Mouse (Mus musculus) forebrain, embryonic 12.5 days (tissue): ENCODE measurements at regions not wholly inside any gene's neighbourhood (a gene's known extent, or its start where the extent isn't known, plus 50 kb on each side); places are given as distances from the start of the nearest gene placed in this dataset.

Experiments used
- ATAC-seq: fragments of 200-750 bp; cut with Nextera tagmentation; 2 replicates; pipeline ENCODE4 v1.8.0; 2017; ENCODE audit warnings: moderate TSS enrichment; ENCODE audit not compliant: low FRiP score
- H3K27ac ChIP-seq: fragments of 300-500 bp; sonication (generic); 2 replicates; pipeline ENCODE4 v1.5.1; 2016; ENCODE audit warnings: mild to moderate bottlenecking
- H3K27me3 ChIP-seq: fragments of 300-500 bp; sonication (generic); 2 replicates; pipeline ENCODE4 v1.6.1; 2016; ENCODE audit warnings: mild to moderate bottlenecking
- H3K36me3 ChIP-seq: fragments of 300-500 bp; sonication (generic); replicated peaks from 2 replicates; pipeline ENCODE4 v1.6.1; 2016; ENCODE audit warnings: mild to moderate bottlenecking
- H3K4me1 ChIP-seq: fragments of 300-500 bp; sonication (generic); 2 replicates; pipeline ENCODE4 v1.6.1; 2016
- H3K4me2 ChIP-seq: fragments of 300-500 bp; sonication (generic); 2 replicates; pipeline ENCODE4 v1.6.1; 2016; ENCODE audit warnings: mild to moderate bottlenecking, moderate library complexity
- H3K4me3 ChIP-seq: fragments of 300-500 bp; sonication (generic); replicated peaks from 2 replicates; pipeline ENCODE4 v1.5.1; 2016; ENCODE audit warnings: mild to moderate bottlenecking
- H3K9ac ChIP-seq: fragments of 300-500 bp; sonication (generic); 2 replicates; pipeline ENCODE4 v1.6.1; 2016; ENCODE audit warnings: mild to moderate bottlenecking
- H3K9me3 ChIP-seq: fragments of 300-500 bp; sonication (generic); 2 replicates; pipeline ENCODE4 v1.6.1; 2016
- WGBS: fragments of 180-500 bp; shearing (Covaris S2); methylation state at CpG from one replicate; pipeline ENCODE4 v1.1.7; 2016; 5-methylcytosine and 5-hydroxymethylcytosine counted together

DNA sequence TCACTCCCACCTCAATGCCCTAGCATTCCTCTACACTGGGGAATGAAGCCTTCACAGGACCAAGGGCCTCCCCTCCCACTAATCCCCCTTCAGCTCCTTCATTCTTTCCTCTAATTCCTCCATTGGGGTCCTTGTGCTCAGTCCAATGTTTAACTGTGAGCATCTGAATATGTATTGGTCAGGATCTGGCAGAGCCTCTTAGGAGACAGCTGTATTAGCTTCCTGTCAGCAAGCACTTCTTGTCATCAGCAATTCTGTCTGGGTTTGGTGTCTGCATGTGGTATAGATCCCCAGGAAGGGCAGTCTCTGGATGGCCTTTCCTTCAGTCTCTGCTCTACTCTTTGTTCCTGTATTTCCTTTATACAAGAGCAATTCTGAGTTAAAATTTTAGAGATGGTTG lies 426.8 kb upstream of the 2610001J05Rik start:
- no peak for ATAC-seq
- no peaks in the 10 kb centered on the region for H3K27me3 ChIP-seq

DNA sequence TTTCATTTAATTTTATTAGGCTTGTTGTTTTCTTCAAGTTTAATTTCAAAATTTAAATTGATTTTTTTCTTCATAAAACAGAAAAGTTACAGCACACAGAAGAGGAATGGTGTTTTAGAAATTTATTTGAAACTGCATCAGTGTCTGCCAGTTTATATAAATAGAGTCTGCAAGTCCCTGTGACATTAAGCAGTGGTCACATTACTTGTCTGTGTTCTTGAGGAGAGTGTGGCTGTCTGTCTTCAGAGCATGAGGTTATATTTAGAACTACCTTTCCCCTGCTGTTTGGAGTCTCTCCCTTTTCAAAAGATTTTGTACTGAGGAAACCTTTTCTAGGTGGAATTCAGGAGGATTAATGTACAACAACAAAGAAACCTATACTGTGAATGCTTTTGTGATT lies 426.1 kb upstream of the 2610001J05Rik start:
- ATAC-seq: no peak
- Histone ChIP-seq H3K36me3 (no peaks in the 10 kb centered on the region), H3K9me3 (no peaks in the 10 kb centered on the region)

More for the DNA sequence above, 426.8 kb upstream of the 2610001J05Rik start:
- no peak overlapping the region for H3K4me2 ChIP-seq
- no peaks in the 10 kb centered on the region for H3K36me3 ChIP-seq
- H3K4me1 ChIP-seq: no peaks in the 10 kb centered on the region
- no peak overlapping the region for H3K4me3 ChIP-seq
- no peaks in the 10 kb centered on the region for H3K9me3 ChIP-seq
- no peak overlapping the region for H3K9ac ChIP-seq
- no peak overlapping the region for H3K27ac ChIP-seq

DNA sequence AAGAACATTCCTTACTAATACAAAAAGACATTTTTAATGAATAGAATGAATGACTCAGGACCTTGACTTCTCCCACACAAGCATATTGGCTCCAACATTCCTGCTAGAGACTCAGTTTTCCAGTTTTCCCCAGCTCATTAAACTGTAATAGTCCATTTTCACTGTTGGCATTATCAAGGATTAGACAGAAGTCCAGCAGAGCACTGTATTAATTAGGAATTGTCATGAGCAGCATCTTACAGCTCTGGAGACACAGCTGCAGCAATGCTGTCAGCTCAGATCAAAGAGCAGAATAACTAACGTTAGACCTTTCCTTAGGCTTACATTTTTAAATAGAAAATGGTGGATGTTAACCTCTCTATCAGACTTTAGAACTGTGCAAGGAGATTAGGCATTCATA lies 419.5 kb upstream of the 2610001J05Rik start:
- H3K9me3 ChIP-seq: no peaks in the 10 kb centered on the region
- no peak overlapping the region for H3K9ac ChIP-seq
- no peaks in the 10 kb centered on the region for H3K36me3 ChIP-seq
- ATAC-seq: no peak; the same call in 1 of the 2 replicates
- no peak overlapping the region for H3K27ac ChIP-seq
- no peak overlapping the region for H3K4me3 ChIP-seq
- H3K4me2 ChIP-seq: no peak overlapping the region
- H3K4me1 ChIP-seq: no peaks in the 10 kb centered on the region
- 24% methylated on average over 1 of the region's 1 CpGs for WGBS
- H3K27me3 ChIP-seq: no peaks in the 10 kb centered on the region

More for the DNA sequence above, 426.1 kb upstream of the 2610001J05Rik start:
- Histone ChIP-seq H3K4me1 (no peaks in the 10 kb centered on the region), H3K4me2 (no peak overlapping the region), H3K9ac (no peak overlapping the region), H3K27ac (no peak overlapping the region), H3K27me3 (no peaks in the 10 kb centered on the region), H3K4me3 (no peak overlapping the region)

DNA sequence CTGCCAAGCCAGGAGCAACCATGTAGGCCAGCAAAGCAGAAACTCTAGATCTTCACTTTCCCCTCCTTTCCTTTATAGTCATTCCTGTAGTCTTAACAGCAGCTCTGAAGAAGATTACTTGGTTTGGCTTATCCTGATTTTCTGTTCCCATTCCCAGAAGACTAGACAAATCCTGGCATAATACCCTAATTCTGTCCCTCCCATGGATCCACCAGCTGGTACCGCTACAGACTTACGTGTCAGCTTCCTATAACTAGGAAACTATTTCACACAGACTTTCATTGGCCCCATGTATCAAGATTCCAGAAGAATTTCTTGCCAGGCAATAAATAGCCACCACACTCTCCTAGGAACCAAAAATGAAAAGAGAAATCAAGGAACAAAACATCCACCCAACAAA lies 410.2 kb upstream of the 2610001J05Rik start:
- H3K27ac ChIP-seq: no peak overlapping the region
- no peak overlapping the region for H3K4me2 ChIP-seq
- H3K4me3 ChIP-seq: no peak overlapping the region
- no peaks in the 10 kb centered on the region for H3K4me1 ChIP-seq
- H3K9me3 ChIP-seq: no peaks in the 10 kb centered on the region
- ATAC-seq: no peak
- no peaks in the 10 kb centered on the region for H3K27me3 ChIP-seq
- H3K36me3 ChIP-seq: no peaks in the 10 kb centered on the region
- 93% methylated on average over 2 of the region's 2 CpGs for WGBS
- H3K9ac ChIP-seq: no peak overlapping the region

DNA sequence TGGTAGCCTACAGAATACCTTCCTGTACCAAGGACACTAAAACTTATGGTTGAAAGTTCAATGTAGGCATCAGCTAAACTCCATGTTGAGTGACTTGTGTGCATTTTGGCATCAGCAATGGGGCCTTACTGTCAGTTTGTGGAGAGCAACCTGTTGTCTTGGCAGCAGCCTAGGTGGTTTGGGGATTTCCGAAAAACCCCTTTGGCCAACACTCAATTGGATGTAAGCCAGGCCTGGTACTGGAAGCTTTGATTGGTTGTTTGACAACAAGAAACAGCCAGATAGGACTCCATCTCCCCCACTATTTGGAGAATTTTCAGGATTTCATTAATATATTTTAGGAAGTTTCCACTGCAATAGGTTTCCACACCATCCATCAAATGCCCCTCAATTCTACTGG lies 390.6 kb upstream of the 2610001J05Rik start:
- no peaks in the 10 kb centered on the region for H3K27me3 ChIP-seq
- WGBS: 93% methylated on average over 1 of the region's 1 CpGs
- no peak overlapping the region for H3K4me2 ChIP-seq
- H3K4me1 ChIP-seq: no peaks in the 10 kb centered on the region
- H3K27ac ChIP-seq: no peak overlapping the region
- H3K9me3 ChIP-seq: no peaks in the 10 kb centered on the region
- no peak for ATAC-seq
- no peak overlapping the region for H3K9ac ChIP-seq
- no peak overlapping the region for H3K4me3 ChIP-seq
- H3K36me3 ChIP-seq: no peaks in the 10 kb centered on the region

DNA sequence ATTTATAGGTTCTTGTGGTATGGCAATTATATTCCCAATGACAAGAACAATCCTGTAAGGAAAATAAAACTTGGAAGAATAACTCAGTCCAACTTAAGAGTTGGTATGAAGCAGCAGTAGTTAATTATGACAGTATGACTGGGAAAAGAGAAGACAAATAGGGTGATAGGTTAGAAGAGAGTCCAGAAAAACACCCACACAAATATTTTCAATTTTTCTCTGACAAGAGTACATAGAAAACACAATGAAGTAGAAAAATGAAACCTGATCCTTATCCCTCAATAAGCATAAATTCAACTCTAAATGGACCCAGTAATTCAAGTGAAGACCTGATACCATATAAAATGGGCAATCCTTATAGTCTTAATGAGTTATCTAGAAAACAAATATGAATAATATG lies 369.0 kb upstream of the 2610001J05Rik start:
- no peak overlapping the region for H3K4me2 ChIP-seq
- no peaks in the 10 kb centered on the region for H3K9me3 ChIP-seq
- no peak overlapping the region for H3K27ac ChIP-seq
- H3K36me3 ChIP-seq: no peaks in the 10 kb centered on the region
- ATAC-seq: no peak
- no peaks in the 10 kb centered on the region for H3K27me3 ChIP-seq
- no peak overlapping the region for H3K9ac ChIP-seq
- H3K4me1 ChIP-seq: no peaks in the 10 kb centered on the region
- no peak overlapping the region for H3K4me3 ChIP-seq

DNA sequence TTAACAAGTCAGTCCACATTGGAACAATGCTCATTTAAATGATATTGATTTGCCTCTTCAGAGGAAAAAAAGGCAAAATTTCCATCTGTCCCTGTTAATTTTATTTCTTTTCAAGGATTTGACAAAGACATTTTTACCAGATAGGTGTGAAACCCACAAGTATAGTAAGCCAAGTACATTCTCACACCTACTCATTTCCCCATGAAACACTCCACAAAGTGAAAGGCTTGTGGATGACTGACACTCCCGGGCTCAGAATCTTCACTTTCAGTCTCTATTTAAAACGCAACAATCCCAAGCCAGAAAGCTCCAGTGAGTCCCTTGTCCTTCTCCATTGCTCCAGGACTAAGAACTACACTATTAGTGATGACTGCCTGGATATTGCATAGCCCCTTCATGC lies 367.8 kb upstream of the 2610001J05Rik start:
- Histone ChIP-seq H3K4me1 (no peaks in the 10 kb centered on the region), H3K4me2 (no peak overlapping the region), H3K27me3 (no peaks in the 10 kb centered on the region), H3K4me3 (no peak overlapping the region), H3K27ac (no peak overlapping the region), H3K36me3 (no peaks in the 10 kb centered on the region), H3K9me3 (no peaks in the 10 kb centered on the region), H3K9ac (no peak overlapping the region)
- WGBS: 74% methylated on average over 2 of the region's 2 CpGs
- no peak for ATAC-seq

DNA sequence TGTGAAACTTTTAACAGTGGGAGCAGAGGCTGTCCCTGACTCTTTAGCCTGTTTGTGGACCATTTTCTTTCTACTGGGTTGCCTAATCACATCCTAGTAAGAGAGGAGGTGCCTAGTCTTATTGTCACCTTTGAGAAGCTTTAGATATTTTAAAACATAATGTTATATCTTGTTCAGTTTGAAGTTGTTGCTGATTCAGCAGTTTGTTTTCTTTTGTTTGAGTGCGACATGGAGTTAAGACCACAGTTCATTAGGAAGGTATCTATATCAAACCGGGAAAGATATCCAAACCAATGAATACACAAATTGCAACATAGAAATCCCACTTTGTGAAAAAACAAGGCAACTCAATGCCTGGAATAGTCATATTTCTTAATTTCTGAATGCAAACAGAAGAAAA lies 359.5 kb upstream of the 2610001J05Rik start:
- H3K4me2 ChIP-seq: no peak overlapping the region
- H3K9me3 ChIP-seq: no peaks in the 10 kb centered on the region
- H3K27me3 ChIP-seq: no peaks in the 10 kb centered on the region
- no peaks in the 10 kb centered on the region for H3K36me3 ChIP-seq
- H3K9ac ChIP-seq: no peak overlapping the region
- ATAC-seq: no peak
- H3K4me1 ChIP-seq: no peaks in the 10 kb centered on the region
- 95% methylated on average over 2 of the region's 2 CpGs for WGBS
- no peak overlapping the region for H3K4me3 ChIP-seq
- no peak overlapping the region for H3K27ac ChIP-seq

DNA sequence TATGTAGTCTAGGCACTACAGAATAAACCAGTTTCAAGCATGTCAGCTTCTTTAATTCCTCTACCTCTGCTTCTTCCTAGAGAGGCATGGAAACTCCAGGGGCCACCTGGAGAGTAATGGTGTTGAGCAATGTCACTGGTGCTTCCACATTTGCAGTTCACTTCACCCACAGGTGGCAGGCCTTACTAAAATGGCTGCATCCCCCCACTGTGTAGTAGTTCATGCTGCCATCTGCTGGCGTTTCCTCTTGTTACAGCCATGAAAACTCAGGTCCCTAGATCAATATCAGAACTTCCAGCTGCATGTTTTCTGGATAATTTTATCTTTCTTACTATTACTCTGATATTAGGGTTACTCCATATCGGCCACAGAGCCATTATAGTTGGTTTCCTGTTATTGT lies 336.2 kb upstream of the 2610001J05Rik start:
- Histone ChIP-seq H3K9ac (no peak overlapping the region), H3K4me2 (no peak overlapping the region), H3K4me3 (no peak overlapping the region), H3K9me3 (no peaks in the 10 kb centered on the region), H3K27me3 (no peaks in the 10 kb centered on the region), H3K4me1 (no peaks in the 10 kb centered on the region), H3K36me3 (no peaks in the 10 kb centered on the region), H3K27ac (no peak overlapping the region)
- 12% methylated on average over 2 of the region's 2 CpGs for WGBS
- peak; percentile 79 for ATAC-seq

DNA sequence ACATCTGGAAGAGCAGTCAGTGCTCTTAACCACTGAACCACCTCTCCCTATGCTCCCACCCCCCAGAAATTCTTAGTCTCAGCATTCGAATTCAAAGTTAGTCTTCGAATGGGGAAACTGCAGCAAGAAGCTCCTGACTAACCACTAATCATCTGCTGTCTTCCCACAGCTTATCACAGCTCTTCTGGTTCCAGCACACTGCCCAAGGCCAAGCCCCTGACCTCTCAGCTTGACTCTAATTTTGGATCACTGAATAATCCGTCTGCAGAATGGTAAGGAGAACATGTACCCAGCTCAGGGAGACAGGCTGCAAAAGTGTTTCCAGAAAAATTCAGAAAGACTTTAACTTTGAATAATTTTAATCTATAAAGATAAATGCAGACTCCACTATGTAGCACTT lies 325.8 kb upstream of the 2610001J05Rik start:
- H3K36me3 ChIP-seq: no peaks in the 10 kb centered on the region
- WGBS: 81% methylated on average over 3 of the region's 3 CpGs
- H3K4me2 ChIP-seq: no peak overlapping the region
- no peaks in the 10 kb centered on the region for H3K9me3 ChIP-seq
- ATAC-seq: no peak
- H3K9ac ChIP-seq: no peak overlapping the region
- no peak overlapping the region for H3K4me3 ChIP-seq
- no peaks in the 10 kb centered on the region for H3K4me1 ChIP-seq
- H3K27ac ChIP-seq: no peak overlapping the region
- H3K27me3 ChIP-seq: no peaks in the 10 kb centered on the region

DNA sequence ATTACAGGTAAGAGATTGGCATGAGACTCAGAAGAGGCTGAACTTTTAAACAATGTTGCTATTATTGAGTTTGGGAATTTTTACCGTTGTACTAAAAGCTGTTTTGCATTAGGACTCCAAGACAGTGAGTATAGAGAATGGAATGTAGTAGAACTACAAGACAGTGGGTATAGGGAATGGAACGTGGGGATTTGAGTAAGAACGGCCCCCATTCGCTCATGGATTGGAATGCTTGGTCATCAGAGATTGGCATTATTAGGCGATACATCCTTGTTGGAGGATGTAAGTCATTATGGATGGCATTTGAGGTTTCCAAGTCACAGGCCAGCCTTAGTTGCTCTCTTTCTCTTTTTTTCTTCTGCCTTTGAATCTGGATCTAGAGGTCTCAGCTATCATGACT lies 324.0 kb upstream of the 2610001J05Rik start:
- no peaks in the 10 kb centered on the region for H3K36me3 ChIP-seq
- no peaks in the 10 kb centered on the region for H3K4me1 ChIP-seq
- no peak for ATAC-seq
- no peak overlapping the region for H3K4me2 ChIP-seq
- H3K9ac ChIP-seq: no peak overlapping the region
- WGBS: 89% methylated on average over 5 of the region's 5 CpGs
- H3K9me3 ChIP-seq: no peaks in the 10 kb centered on the region
- H3K27ac ChIP-seq: no peak overlapping the region
- H3K4me3 ChIP-seq: no peak overlapping the region
- H3K27me3 ChIP-seq: no peaks in the 10 kb centered on the region

DNA sequence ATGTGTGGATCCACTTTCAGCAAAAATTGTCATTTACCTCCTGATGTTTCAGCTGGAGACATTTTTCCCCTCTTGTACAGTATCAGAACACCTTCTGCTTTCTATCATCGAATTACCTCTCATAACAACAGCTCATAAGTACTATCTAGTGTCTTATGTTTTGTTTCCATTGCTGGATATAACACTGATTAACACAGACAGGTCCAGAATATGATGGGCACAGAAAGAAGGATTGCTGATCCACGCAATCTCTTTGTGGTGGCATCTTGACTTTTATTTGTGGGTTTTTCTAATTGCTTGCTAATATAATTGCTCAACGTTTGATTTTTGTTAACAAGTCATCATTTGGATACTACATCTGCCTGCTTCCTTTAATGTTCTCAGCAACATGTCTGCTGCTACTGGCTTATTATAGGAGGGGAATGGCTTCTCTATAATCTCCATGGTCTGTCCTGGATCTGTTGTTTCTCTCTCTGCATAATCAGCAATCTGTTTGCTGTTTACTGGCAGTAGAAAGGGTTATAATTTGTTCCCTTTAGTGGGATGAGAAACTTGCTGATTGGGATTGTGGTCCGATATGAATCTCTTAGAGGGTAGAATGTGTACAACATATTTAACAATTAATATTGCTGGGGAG lies 320.2 kb upstream of the 2610001J05Rik start:
- Histone ChIP-seq H3K9ac (no peak overlapping the region), H3K9me3 (no peaks in the 10 kb centered on the region), H3K36me3 (no peaks in the 10 kb centered on the region), H3K27me3 (no peaks in the 10 kb centered on the region), H3K27ac (no peak overlapping the region), H3K4me3 (no peak overlapping the region), H3K4me1 (no peaks in the 10 kb centered on the region), H3K4me2 (no peak overlapping the region)
- ATAC-seq: no peak
- WGBS: 79% methylated on average over 4 of the region's 4 CpGs

DNA sequence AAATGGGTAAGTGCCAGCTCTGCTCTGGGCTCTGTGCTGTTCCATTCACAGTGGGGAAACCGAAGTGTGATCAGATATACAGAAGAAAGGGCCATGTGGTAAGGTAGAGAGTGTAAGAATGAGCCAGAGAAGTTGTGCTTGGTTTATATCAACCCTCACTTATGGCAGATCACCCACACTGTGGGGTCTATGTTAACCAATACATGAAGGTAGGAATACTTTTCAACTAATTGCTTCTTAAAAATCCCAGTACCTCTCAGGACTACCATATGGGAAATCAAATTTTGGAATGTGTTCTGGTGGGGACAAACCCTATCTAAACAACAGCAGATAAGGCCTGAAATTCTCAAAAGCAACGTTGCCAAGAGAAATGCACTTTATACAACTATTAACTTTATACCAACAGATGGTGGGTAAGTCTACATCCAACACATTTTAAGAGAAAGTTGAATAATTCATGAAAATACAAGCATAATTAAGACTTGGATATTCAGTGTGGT lies 314.7 kb upstream of the 2610001J05Rik start:
- no peak overlapping the region for H3K4me3 ChIP-seq
- ATAC-seq: no peak
- no peak overlapping the region for H3K4me2 ChIP-seq
- H3K4me1 ChIP-seq: no peaks in the 10 kb centered on the region
- H3K27ac ChIP-seq: no peak overlapping the region
- H3K9me3 ChIP-seq: no peaks in the 10 kb centered on the region
- no peaks in the 10 kb centered on the region for H3K27me3 ChIP-seq
- WGBS: 69% methylated on average over 2 of the region's 2 CpGs
- H3K36me3 ChIP-seq: no peaks in the 10 kb centered on the region
- no peak overlapping the region for H3K9ac ChIP-seq
